Mouse (Mus musculus) forebrain, embryonic 15.5 days (tissue): ENCODE measurements around the gene 2410004B18Rik. TPM values are rescaled to one million over a fixed set of nuclear protein-coding genes. Genes with fewer than 3 reads are reported as not detected.
"Not testable (repeated sequence)": the region's sequence is repeated elsewhere in the genome, so short reads cannot be mapped to it uniquely, and the experiment has no call there.

Source experiments
- ATAC-seq: fragments of 200-750 bp; cut with Nextera tagmentation; replicated peaks from 2 replicates; pipeline ENCODE4 v1.8.0; 2017; ENCODE audit warnings: mild to moderate bottlenecking, moderate TSS enrichment, moderate library complexity
- H3K27ac ChIP-seq: fragments of 300-500 bp; sonication (generic); replicated peaks from 2 replicates; pipeline ENCODE4 v1.5.1; 2015; ENCODE audit warnings: mild to moderate bottlenecking, inconsistent platforms
- H3K27me3 ChIP-seq: fragments of 300-500 bp; sonication (generic); 2 replicates; pipeline ENCODE4 v1.6.1; 2015; ENCODE audit warnings: inconsistent platforms
- H3K36me3 ChIP-seq: fragments of 300-500 bp; sonication (generic); 2 replicates; pipeline ENCODE4 v1.6.1; 2015; ENCODE audit warnings: mild to moderate bottlenecking, inconsistent platforms
- H3K4me1 ChIP-seq: fragments of 300-500 bp; sonication (generic); 2 replicates; pipeline ENCODE4 v1.6.1; 2015; ENCODE audit warnings: inconsistent platforms
- H3K4me2 ChIP-seq: fragments of 300-500 bp; sonication (generic); replicated peaks from 2 replicates; pipeline ENCODE4 v1.6.1; 2015; ENCODE audit warnings: mild to moderate bottlenecking, inconsistent platforms
- H3K4me3 ChIP-seq: fragments of 300-500 bp; sonication (generic); 2 replicates; pipeline ENCODE4 v1.5.1; 2015; ENCODE audit warnings: mild to moderate bottlenecking, inconsistent platforms
- H3K9ac ChIP-seq: fragments of 300-500 bp; sonication (generic); replicated peaks from 2 replicates; pipeline ENCODE4 v1.6.1; 2015; ENCODE audit warnings: mild to moderate bottlenecking, inconsistent platforms
- H3K9me3 ChIP-seq: fragments of 300-500 bp; sonication (generic); 2 replicates; pipeline ENCODE4 v1.6.1; 2016; ENCODE audit warnings: inconsistent platforms
- WGBS: fragments of 180-500 bp; shearing (Covaris S2); methylation state at CpG from one replicate; pipeline ENCODE4 v1.1.7; 2015; ENCODE audit warnings: mixed read lengths; 5-methylcytosine and 5-hydroxymethylcytosine counted together
- polyA plus RNA-seq: library from polyadenylated mRNA; unstranded; fragments of >200 nt; fragmentation: Nextera tagmentation; extraction: Ambion mirVana; gene quantifications from 2 replicates; pipeline ENCODE4 v1.2.1, GENCODE M21; 2015

The 2410004B18Rik gene
- polyA plus RNA-seq, 1 experiment from 2014 or later: 80.1 TPM

DNA sequence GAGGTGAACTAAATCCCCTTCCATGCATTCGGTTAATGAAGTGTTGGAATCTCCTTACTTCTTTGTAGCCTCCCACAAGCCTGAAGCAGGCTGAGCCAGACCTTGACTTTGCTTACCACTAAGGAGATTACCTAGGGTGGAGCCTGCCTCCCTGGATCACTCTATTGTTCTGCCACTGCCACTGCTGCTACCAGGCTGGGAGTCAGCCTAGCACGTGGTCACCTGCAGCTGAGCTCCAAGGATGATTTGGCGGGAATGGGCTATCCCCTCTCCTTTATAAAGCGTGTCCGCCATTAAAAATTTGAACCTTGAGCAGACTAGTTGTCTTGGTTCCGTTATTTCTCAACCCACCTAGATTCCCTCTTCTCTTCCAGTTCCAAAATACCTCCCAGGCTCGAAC, 23.9 kb upstream of the 2410004B18Rik start:
- H3K4me3 ChIP-seq, H3K27me3 ChIP-seq, H3K4me2 ChIP-seq, H3K9me3 ChIP-seq, H3K4me1 ChIP-seq, H3K27ac ChIP-seq, H3K36me3 ChIP-seq, H3K9ac ChIP-seq, ATAC-seq: not testable (repeated sequence)
- 69% methylated on average over 7 of the region's 7 CpGs for WGBS

DNA sequence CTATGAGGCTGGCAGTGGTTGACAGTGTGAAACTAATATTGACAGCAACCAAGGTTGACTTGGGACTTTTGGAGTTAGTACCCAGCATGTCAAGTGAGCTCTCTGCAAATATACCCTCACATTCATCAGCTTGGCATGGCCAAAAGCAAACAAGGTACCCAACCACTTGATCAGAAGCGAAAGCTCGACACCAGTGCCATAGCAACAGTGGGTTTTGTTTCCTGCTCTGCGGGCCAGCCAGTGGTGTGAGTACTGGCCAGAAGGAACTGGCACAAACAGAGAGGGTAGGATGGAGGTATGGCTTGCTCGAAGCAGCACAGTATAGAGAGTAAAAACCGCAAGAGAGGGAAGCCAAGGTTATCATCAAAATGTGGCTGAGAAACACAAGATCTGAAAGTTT, 21.4 kb upstream of the 2410004B18Rik start:
- H3K4me1 ChIP-seq: no peaks in the 10 kb centered on the region
- WGBS: 91% methylated on average over 5 of the region's 5 CpGs
- no peaks in the 10 kb centered on the region for H3K27me3 ChIP-seq
- no peak overlapping the region for H3K4me2 ChIP-seq
- H3K9me3 ChIP-seq: no peaks in the 10 kb centered on the region
- no peak overlapping the region for H3K27ac ChIP-seq
- H3K36me3 ChIP-seq: no peaks in the 10 kb centered on the region
- no peak for ATAC-seq
- H3K4me3 ChIP-seq: no peak overlapping the region
- no peak overlapping the region for H3K9ac ChIP-seq

- no peak overlapping the region for H3K27ac ChIP-seq
- no peaks in the 10 kb centered on the region for H3K36me3 ChIP-seq
- H3K4me2 ChIP-seq: no peak overlapping the region
- H3K4me3 ChIP-seq: no peak overlapping the region
- no peaks in the 10 kb centered on the region for H3K9me3 ChIP-seq
- H3K27me3 ChIP-seq: no peaks in the 10 kb centered on the region
- no peaks in the 10 kb centered on the region for H3K4me1 ChIP-seq
- no peak overlapping the region for H3K9ac ChIP-seq
- ATAC-seq: no peak
- 87% methylated on average over 4 of the region's 4 CpGs for WGBS
These were observed 21.0 kb upstream of the 2410004B18Rik start for GRCm38 (mm10) chr3:145916826-145917225.

DNA sequence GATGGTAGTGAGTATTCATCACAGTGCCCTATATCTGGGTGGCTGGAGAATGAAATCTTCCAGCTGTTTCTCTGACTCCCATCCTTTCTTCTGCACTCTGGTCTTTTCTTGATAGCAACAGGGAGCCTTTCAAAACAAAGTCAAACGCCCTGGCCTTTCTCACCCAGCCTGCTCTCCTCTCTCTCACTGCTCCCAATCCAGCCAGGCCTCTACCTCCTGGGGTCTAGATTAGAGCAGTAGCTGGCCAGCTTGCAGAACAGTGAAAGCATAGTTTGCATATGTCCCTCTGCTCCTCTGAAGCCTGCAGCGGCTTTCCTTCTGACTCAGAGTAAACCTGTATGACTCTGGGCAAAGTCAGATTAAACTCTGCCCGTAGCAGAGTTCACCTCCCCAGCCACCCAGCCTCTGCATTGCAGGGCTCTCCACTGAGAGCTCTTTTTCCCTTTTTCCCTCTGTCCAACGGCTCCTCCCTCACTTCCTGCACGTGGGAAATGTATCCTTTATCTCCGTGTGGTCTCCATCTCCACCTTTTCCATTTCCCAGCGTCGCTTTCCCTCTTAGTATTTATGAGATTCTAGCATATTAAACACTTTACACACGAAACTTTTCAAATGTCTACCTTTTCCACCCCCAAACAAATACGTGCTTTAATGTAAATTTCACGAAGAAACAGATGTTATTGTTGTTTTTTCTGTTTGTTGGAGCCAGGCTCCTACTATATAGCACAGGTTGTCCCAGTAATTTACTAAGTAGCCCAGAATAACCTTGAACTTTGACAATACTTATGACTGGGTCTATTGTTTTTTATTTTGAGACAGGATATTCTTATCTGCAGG, 15.6 kb upstream of the 2410004B18Rik start, which contains the start of gene Bcl10:
TSS of gene Bcl10 (plus strand) at position 786 of the 836 bp plus-strand sequence.
- no peaks in the 10 kb centered on the region for H3K27me3 ChIP-seq
- H3K4me1 ChIP-seq: peaks cover 20% of the 10 kb centered on the region
- ATAC-seq: no peak
- peak within 1 kb of the TSS; percentile 69 for H3K4me2 ChIP-seq
- WGBS: 31% methylated on average over 11 of the region's 11 CpGs
- H3K36me3 ChIP-seq: no peaks in the 10 kb centered on the region
- H3K9ac ChIP-seq: no peak within 1 kb of the TSS; the same call in 1 of the 2 replicates
- H3K4me3 ChIP-seq: peak within 1 kb of the TSS; percentile 67
- no peaks in the 10 kb centered on the region for H3K9me3 ChIP-seq
- H3K27ac ChIP-seq: peak within 1 kb of the TSS; percentile 68

GRCm38 (mm10) chr3:145922971-145923370, 14.8 kb upstream of the 2410004B18Rik start:
- Histone ChIP-seq H3K4me2 (no peak overlapping the region), H3K9ac (no peak overlapping the region), H3K27ac (no peak overlapping the region), H3K27me3 (no peaks in the 10 kb centered on the region), H3K9me3 (no peaks in the 10 kb centered on the region), H3K36me3 (no peaks in the 10 kb centered on the region), H3K4me1 (peaks cover 20% of the 10 kb centered on the region), H3K4me3 (no peak overlapping the region)
- 82% methylated on average over 3 of the region's 3 CpGs for WGBS
- no peak for ATAC-seq

- no peaks in the 10 kb centered on the region for H3K9me3 ChIP-seq
- H3K4me3 ChIP-seq: peak overlapping the region; percentile 67
- H3K4me1 ChIP-seq: peaks cover 20% of the 10 kb centered on the region
- H3K9ac ChIP-seq: peak overlapping the region; percentile 74
- H3K27me3 ChIP-seq: no peaks in the 10 kb centered on the region
- peak; percentile 100 for ATAC-seq
- WGBS: under 1% methylated on average over 55 of the region's 58 CpGs
- H3K27ac ChIP-seq: peak overlapping the region; percentile 90
- H3K36me3 ChIP-seq: no peaks in the 10 kb centered on the region
- peak overlapping the region; percentile 69 for H3K4me2 ChIP-seq
These were observed 13.8 kb upstream of the 2410004B18Rik start for GRCm38 (mm10) chr3:145923874-145924577.

DNA sequence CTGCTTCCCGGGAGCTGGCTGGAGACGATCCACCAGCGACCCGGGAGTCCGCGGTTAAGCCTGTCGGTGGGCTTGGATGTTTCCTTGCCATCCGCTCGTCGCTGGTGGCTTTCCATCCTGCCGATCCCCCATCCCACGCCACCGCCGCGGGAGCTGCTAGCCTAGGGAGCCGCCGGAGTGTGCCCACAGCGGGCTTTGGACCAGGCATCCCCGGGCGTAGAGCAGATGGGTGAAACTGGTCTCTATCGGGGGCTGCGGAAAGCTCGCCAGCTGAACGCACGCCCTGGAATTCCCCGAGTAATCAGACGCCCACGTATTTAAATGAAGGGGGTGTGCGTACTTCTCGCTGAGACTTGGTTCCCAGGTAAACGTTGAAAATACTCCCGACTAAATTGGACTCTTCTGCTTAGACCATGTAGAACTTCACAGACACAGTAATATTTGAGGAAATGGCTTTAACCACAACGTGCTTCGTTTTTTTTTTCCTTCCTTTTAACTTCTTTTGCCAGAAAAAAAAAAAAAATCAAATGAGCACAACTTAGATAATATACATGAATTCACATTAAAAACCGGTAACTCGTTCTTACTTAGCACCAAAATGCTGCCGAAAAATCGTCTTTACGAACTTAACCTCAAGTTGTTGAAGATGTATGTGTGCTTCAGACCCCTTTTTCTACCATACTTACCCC, 13.0 kb upstream of the 2410004B18Rik start:
- Histone ChIP-seq H3K9me3 (no peaks in the 10 kb centered on the region), H3K36me3 (no peaks in the 10 kb centered on the region), H3K4me2 (peak overlapping the region; percentile 69), H3K27me3 (no peaks in the 10 kb centered on the region), H3K4me3 (peak overlapping the region; percentile 67), H3K9ac (peak overlapping the region; percentile 74), H3K4me1 (peaks cover 20% of the 10 kb centered on the region), H3K27ac (peak overlapping the region; percentile 90)
- peak; percentile 11; the same call in 1 of the 2 replicates for ATAC-seq
- WGBS: 5% methylated on average over 39 of the region's 39 CpGs

DNA sequence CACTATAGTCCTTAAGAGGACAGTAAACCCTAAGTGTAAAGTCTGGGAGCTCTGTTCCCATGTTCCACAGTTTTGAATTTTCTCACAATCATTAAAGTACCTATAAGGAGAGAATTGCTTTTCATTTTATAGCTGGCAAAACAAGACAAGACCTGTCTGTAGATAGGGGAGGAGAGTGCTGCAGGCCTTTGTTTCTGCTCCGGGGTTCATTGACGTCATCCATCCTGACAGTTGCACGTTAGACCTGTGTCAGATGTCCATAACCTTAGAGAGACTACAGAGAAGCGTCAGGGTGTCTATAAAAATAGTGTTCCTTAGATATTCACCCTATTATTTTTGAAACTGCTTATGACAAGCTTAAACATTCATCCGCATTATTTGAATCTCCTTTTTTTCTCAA, 12.3 kb upstream of the 2410004B18Rik start:
- H3K36me3 ChIP-seq: no peaks in the 10 kb centered on the region
- no peaks in the 10 kb centered on the region for H3K27me3 ChIP-seq
- H3K9me3 ChIP-seq: no peaks in the 10 kb centered on the region
- no peak overlapping the region for H3K27ac ChIP-seq
- H3K9ac ChIP-seq: peak overlapping the region; percentile 74
- H3K4me3 ChIP-seq: peak overlapping the region; percentile 67
- no peak for ATAC-seq
- peaks cover 20% of the 10 kb centered on the region for H3K4me1 ChIP-seq
- WGBS: 65% methylated on average over 5 of the region's 5 CpGs
- H3K4me2 ChIP-seq: peak overlapping the region; percentile 69

DNA sequence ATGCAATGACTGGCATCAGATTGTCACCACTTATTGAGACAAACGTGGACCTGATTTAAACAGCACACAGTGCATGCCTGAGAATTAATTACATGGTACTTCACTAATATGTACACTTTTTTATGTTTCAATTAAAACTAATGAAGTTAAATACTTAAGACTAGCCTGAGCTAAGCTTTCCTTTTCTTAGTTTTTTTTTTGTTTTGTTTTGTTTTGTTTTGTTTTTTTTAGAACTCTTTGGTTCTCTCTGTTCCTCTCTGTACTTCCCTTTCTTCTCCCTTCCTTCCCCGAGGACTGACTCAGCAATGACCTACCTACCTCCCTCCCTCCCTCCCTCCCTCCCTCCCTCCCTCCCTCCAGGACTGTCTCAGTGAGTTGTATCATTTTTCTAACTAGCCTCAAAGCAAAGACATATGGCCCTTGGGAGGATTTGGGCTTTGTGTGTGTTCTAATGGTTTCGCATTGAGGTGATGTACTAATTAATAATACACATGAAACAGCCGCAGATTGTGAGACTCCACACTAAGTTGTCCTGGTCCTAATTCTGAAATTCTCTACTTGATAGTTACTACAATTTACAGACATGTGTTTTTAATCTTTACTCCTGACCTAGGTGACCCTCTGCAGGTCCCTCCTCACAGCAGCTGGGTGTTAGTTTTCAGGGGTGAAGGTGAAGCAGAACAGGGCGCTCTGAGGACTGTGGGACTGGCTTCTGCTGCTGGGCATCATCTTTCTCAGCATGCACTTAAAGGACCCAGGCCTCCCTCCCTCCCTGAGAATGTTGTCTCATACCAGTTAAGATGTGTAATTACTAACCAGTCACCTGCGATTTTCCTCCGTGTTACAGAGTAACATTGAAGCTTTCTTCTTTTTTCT, 8.1 kb upstream of the 2410004B18Rik start:
- ATAC-seq: no peak
- 76% methylated on average over 7 of the region's 7 CpGs for WGBS
- H3K27me3 ChIP-seq: no peaks in the 10 kb centered on the region
- peaks cover 15% of the 10 kb centered on the region for H3K4me1 ChIP-seq
- H3K36me3 ChIP-seq: peaks cover 16% of the 10 kb centered on the region
- no peak overlapping the region for H3K4me2 ChIP-seq
- H3K9ac ChIP-seq: no peak overlapping the region
- H3K9me3 ChIP-seq: no peaks in the 10 kb centered on the region
- no peak overlapping the region for H3K27ac ChIP-seq
- no peak overlapping the region for H3K4me3 ChIP-seq

DNA sequence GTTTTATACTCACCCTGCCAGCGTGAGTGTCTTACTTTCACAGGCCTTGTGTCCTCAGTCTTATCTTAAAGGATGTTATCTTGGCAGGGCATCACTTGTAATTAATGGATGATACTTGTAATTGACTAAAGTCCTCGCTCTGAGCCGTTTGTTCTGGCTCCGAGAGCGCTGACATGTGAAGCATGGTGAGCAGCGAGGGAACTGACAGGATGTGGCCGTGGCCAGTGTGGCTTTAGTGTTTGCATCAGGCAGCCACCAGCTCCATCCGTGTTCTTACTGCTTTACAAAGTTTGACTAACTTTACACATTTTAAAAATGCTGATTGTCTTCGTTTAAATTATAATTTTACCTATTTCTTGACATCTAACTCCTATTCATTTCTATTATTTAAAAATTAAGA, 4.0 kb upstream of the 2410004B18Rik start:
- Histone ChIP-seq H3K27me3 (no peaks in the 10 kb centered on the region), H3K9ac (no peak overlapping the region), H3K27ac (no peak overlapping the region), H3K9me3 (no peaks in the 10 kb centered on the region), H3K36me3 (peaks cover 16% of the 10 kb centered on the region), H3K4me2 (no peak overlapping the region), H3K4me3 (no peak overlapping the region), H3K4me1 (peaks cover 10% of the 10 kb centered on the region)
- no peak for ATAC-seq
- WGBS: 90% methylated on average over 9 of the region's 9 CpGs
